Mouse (Mus musculus) layer of hippocampus, adult 11-12 months (tissue): Measurements from ENCODE around the gene Zfp950.
"Not testable (repeated sequence)": the region's sequence is repeated elsewhere in the genome, so short reads cannot be mapped to it uniquely, and the experiment has no call there.

ENCODE experiments used
- DNase-seq: peaks from one replicate; pipeline ENCODE4 v3.0.0; 2022; ENCODE audit warnings: low spot score

Gene Zfp950

GRCm38 (mm10) chr19:61140342-61141206 is at the start of gene Zfp950:
Zfp950 (minus strand) TSS chr19:61140840.
- DNase-seq = peak; percentile 89

GRCm38 (mm10) chr19:61183590-61183989 is 43.0 kb upstream of the Zfp950 start, which contains the start of gene Gm6020:
Gm6020 (plus strand) TSS chr19:61183890.
- DNase-seq = not testable (repeated sequence)

- DNase-seq = no peak
Measured at GRCm38 (mm10) chr19:61175756-61176324, 35.2 kb upstream of the Zfp950 start, which contains the start of gene Gm7102. Gm7102 (minus strand) TSS chr19:61176309.

GRCm38 (mm10) chr19:61151701-61152420 is 11.2 kb upstream of the Zfp950 start:
- no peak for DNase-seq

GRCm38 (mm10) chr19:61151372-61151700 is 10.7 kb upstream of the Zfp950 start:
- DNase-seq = no peak

DNA sequence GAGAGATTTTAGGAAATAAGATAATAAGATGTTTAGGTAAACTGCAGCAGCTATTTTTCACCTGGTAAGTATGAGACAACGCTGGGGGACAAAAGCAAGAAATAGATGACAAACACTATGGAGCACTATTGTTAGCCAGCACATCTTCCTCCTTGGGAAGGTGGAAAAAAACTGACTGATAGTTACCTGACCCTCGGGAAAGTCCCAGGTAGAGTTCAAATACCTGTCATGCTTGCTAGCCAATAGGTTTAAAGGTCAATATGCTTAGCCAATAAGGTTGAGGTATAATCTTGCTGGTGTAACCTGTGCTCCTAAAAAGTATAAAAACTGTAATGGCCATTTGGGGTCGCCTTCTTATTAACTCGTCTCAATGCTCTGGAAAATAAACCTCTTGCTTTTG is 659 bp upstream of the Zfp950 start:
- no peak for DNase-seq

DNA sequence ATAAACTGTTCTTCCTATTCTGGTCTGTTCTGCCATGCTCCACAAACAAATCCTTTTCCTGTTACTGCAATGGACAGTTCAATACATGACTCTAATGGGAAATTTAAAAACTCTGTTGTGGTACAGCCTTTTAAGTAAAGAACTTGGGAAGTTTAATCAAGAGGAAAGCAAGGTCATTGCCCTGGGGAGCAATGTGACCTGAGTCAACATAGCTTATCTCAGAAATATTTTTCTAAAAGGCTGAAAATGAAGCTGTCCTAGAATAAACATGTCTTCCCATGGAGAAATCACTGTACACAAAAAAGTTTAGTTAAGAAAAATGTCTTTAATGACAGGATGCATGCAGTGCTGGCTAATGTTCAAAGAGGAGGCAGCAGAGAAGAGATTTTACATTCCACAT is 2.0 kb downstream of the Zfp950 start:
- DNase-seq = no peak

- DNase-seq = no peak
Measured at GRCm38 (mm10) chr19:61131096-61131495, 9.5 kb downstream of the Zfp950 start.

GRCm38 (mm10) chr19:61110184-61110583 is 30.5 kb downstream of the Zfp950 start:
- no peak for DNase-seq

DNA sequence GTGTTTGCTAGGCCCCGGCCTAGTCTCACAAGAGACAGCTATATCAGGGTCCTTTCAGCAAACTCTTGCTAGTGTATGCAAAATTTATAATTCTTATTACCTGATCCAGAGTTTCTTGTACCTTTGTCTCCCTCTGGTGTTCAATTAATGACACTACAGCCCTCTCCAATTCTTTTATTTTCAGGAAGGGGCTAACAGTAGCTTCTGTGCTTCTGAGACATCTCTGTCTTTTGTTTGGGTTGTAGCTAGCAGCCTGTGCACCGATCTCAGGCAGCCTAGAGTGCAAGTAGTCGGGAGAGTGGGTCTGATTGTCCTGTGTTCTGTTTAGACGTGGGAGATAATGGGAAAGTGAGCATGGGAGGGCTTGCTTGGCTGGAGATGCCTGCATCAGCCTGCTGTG is 42.9 kb downstream of the Zfp950 start:
- DNase-seq = peak; percentile 20

DNA sequence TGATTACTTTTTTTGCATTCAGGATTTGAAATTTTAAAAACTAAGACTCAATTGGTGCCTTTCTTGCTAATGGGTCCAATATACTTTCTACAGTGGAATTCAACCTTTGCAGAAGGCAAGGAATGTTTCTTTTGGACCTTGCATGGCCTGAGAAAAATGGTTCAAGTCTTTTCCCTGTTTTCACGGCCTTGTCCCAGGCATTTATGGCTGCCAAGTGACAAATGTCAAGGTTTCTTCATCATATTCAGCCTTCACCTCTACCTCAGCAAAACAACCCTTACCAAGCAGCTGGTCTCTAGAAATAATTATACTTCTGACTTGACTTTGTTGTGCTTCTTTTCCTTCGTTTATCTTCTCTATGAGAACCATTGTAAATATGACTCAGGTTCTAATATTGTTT is 43.9 kb downstream of the Zfp950 start:
- no peak for DNase-seq

DNA sequence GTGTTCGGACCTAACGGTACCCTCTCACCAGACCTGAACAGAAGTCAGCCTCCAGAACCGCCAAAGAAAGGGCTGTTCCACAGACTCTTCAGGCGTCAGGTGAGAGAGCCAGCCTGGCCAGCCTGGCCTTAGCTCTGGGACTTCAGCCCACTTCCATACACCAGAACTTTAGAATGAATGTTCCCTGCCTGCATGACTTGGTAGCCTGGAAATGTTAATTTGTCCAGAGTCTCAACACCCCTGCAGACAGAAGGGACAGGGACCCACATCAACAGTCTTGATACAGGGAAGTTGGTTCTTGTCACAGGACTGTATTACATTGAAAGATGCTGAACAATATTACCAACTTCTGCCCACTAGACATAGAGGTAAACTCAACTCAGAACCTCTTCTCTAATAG is 50.1 kb downstream of the Zfp950 start:
- no peak for DNase-seq

GRCm38 (mm10) chr19:61089001-61089400 is 51.6 kb downstream of the Zfp950 start:
- DNase-seq = no peak

- no peak for DNase-seq
Measured at GRCm38 (mm10) chr19:61087781-61088180, 52.9 kb downstream of the Zfp950 start.

GRCm38 (mm10) chr19:61085217-61085616 is 55.4 kb downstream of the Zfp950 start:
- no peak for DNase-seq

DNA sequence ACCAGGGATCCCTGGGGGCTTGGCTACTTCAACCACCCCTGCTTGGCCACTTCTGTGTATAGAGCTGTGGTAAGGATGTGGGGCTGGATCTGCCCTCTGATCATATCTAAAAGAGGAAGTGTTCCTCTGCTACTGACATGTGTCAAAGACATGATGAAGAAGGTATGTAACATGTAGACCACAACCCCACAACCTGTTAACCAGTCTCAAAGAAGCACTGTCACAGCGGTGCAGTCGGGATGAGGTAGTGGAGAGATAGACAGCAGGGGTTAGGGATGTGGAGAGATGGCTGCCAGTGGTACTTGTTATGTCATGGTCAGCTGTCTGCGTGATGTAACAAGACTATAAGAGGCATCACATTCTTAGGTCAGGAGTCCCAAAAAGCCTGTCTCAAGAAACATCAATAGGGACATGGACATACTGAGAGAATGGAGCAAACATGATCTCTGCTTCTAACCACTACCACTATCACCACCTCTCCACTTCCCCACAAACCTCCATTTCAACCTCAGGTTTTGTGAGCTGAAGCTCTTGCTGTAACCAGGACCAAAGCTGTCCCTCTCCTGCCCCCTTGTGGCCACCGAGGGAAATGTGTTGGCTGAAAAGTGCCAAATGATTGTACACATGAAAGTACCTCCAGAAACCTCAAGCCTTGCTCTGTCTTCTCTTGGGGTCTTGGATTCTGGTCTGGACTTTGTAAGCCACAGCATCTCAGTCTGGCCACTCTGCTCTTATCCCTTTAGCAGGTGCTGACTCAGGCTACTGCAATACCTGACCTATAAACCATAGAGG is 56.3 kb downstream of the Zfp950 start:
- peak; percentile 94 for DNase-seq

GRCm38 (mm10) chr19:61083006-61083405 is 57.6 kb downstream of the Zfp950 start:
- DNase-seq = no peak

DNA sequence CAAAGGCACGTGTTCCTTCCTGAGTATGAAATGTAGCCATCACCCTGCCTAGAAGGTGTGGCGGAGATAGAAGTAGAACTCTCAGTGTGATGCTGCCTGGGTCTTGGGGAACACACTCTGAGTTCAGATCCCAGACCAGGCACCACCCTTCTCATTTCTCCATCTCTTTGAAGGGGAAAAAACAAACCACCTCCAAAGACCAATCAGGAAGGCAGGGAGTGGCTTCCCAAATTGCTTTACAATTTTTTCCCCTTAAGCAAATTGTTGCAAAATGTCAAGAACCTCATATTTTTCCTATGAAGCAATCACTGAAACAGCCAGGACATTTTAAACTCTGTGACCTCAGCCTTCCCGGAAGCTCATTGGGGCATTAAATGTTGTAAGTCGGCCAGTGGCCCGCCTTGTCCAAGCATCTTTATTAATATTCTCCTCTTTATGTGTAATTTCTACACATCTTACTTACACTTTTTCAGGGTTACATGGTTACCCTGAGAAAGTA is 60.3 kb downstream of the Zfp950 start:
- DNase-seq = no peak

- no peak for DNase-seq
Measured at GRCm38 (mm10) chr19:61078622-61079021, 62.0 kb downstream of the Zfp950 start.

DNA sequence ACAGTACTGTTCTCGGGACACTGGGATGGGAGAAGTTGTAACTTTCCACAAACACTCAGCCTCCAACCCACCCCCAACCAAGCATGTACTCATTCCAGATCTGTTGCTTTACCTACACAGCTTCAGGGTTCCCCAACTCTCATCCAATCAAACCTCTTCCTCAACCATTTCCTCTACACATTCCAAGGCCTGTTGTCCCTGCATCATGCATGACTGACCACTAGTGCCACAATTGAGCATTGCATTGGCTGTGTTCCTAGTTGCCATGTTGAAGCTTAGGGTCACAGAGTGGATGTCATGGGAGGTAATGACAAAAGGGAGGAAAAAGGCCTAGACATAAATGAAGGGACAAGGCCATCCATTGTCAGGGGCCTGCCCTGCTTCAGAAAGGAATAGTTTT is 75.6 kb downstream of the Zfp950 start:
- no peak for DNase-seq

DNA sequence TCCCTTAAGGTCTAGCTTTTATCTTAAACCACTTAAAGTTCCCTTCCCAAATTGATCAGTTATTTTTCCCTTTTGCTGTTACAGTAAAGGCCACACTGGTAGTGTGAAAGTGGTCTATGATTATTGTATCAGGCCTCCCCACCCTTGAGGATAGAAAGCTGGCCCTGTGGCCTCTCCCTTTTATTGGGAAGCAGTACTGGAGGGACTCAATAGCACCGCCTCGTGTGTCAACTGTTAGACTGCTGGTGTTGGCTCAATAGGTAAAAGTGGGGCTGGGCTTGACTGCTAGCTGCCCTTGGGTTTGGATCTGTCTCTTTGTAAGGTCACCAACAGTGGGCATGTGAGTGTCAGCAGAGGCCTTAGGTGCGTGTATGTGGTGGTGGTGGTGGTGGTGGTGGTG is 76.3 kb downstream of the Zfp950 start:
- no peak for DNase-seq

- DNase-seq = no peak
Measured at GRCm38 (mm10) chr19:61057581-61057980, 83.1 kb downstream of the Zfp950 start.
